Mouse (Mus musculus) thymus, adult 2 months (tissue): ENCODE measurements at regions not wholly inside any gene's neighbourhood (a gene's known extent, or its start where the extent isn't known, plus 50 kb on each side); places are given as distances from the start of the nearest gene placed in this dataset.

Experiments
- DNase-seq: peaks from one replicate; pipeline ENCODE4 v3.0.0; 2021
- H3K27ac ChIP-seq: fragments of 200-500 bp; 2 replicates; pipeline ENCODE4 v1.5.1; 2012; ENCODE audit warnings: low read length, control low read depth; ENCODE audit not compliant: control insufficient read depth, insufficient read depth
- H3K27me3 ChIP-seq: fragments of 200-500 bp; 2 replicates; pipeline ENCODE4 v1.6.1; 2012; ENCODE audit warnings: mild to moderate bottlenecking, low read length, moderate library complexity, mixed read lengths; ENCODE audit not compliant: control insufficient read depth, insufficient read depth
- H3K36me3 ChIP-seq: fragments of 200-500 bp; 2 replicates; pipeline ENCODE4 v1.6.1; 2012; ENCODE audit warnings: mild to moderate bottlenecking, low read length, moderate library complexity; ENCODE audit not compliant: control insufficient read depth, insufficient read depth
- H3K4me1 ChIP-seq: fragments of 200-500 bp; replicated peaks from 2 replicates; pipeline ENCODE4 v1.6.1; 2012; ENCODE audit warnings: low read length; ENCODE audit not compliant: control insufficient read depth, insufficient read depth
- H3K4me3 ChIP-seq: fragments of 200-500 bp; 2 replicates; pipeline ENCODE4 v1.5.1; 2012; ENCODE audit warnings: mild to moderate bottlenecking, low read length, control low read depth, moderate library complexity; ENCODE audit not compliant: control insufficient read depth, insufficient read depth
- CTCF ChIP-seq: fragments of 200-500 bp; IDR thresholded peaks from 2 replicates; pipeline ENCODE4 v1.5.1; 2012; ENCODE audit warnings: mild to moderate bottlenecking, control low read depth, low read length, moderate library complexity, borderline replicate concordance; ENCODE audit not compliant: control insufficient read depth, poor library complexity, insufficient read depth; ENCODE audit errors: extremely low read depth
- POLR2A ChIP-seq: fragments of 200-500 bp; IDR thresholded peaks from 2 replicates; pipeline ENCODE4 v1.6.1; 2012; ENCODE audit warnings: mild to moderate bottlenecking, low read length, control low read depth, moderate library complexity; ENCODE audit not compliant: control insufficient read depth, poor library complexity, insufficient read depth; ENCODE audit errors: extremely low read depth
- WGBS: fragments of 180-500 bp; shearing (Covaris S2); methylation state at CpG from one replicate; pipeline ENCODE4 v1.1.7; 2018; 5-methylcytosine and 5-hydroxymethylcytosine counted together

DNA sequence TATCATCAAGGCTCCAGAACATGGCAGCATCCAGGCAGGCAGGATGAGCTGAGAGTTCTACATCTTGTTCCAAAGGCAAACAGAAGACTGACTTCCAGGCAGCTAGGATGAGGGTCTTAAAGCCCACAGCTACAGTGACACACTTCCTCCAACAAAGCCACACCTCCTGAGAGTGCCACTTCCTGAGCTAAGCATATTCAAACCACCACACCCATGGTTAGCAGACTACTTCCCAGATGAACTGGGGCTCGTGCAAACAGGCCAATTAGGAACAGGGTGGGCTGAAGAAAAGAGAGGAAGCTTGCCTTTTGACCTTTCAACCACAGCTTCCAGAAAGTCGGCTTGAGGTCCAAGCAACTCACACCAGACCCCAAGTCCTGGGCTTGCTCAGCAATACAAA, 77.8 kb upstream of the Bach2 start:
- TF ChIP-seq CTCF: no peak
- TF ChIP-seq POLR2A: no peak
- Histone ChIP-seq H3K27me3 (no peaks in the 10 kb centered on the region), H3K4me3 (no peak overlapping the region), H3K36me3 (no peaks in the 10 kb centered on the region), H3K27ac (no peak overlapping the region), H3K4me1 (peaks cover 55% of the 10 kb centered on the region)
- peak; percentile 48 for DNase-seq
- WGBS: 10% methylated on average over 2 of the region's 2 CpGs

GRCm38 (mm10) chr4:32161871-32162656, 76.5 kb upstream of the Bach2 start:
- H3K4me1 ChIP-seq: peaks cover 66% of the 10 kb centered on the region
- H3K27ac ChIP-seq: peak overlapping the region; percentile 23; the same call in 1 of the 2 replicates
- TF ChIP-seq POLR2A (no peak), CTCF (no peak)
- DNase-seq: no peak
- no peaks in the 10 kb centered on the region for H3K27me3 ChIP-seq
- WGBS: 75% methylated on average over 10 of the region's 10 CpGs
- H3K4me3 ChIP-seq: no peak overlapping the region
- no peaks in the 10 kb centered on the region for H3K36me3 ChIP-seq

GRCm38 (mm10) chr4:32162694-32163240, 75.8 kb upstream of the Bach2 start:
- Histone ChIP-seq H3K4me1 (peaks cover 69% of the 10 kb centered on the region), H3K4me3 (no peak overlapping the region), H3K27ac (no peak overlapping the region), H3K27me3 (no peaks in the 10 kb centered on the region), H3K36me3 (no peaks in the 10 kb centered on the region)
- TF ChIP-seq CTCF (no peak), POLR2A (no peak)
- WGBS: 71% methylated on average over 12 of the region's 12 CpGs
- DNase-seq: no peak

DNA sequence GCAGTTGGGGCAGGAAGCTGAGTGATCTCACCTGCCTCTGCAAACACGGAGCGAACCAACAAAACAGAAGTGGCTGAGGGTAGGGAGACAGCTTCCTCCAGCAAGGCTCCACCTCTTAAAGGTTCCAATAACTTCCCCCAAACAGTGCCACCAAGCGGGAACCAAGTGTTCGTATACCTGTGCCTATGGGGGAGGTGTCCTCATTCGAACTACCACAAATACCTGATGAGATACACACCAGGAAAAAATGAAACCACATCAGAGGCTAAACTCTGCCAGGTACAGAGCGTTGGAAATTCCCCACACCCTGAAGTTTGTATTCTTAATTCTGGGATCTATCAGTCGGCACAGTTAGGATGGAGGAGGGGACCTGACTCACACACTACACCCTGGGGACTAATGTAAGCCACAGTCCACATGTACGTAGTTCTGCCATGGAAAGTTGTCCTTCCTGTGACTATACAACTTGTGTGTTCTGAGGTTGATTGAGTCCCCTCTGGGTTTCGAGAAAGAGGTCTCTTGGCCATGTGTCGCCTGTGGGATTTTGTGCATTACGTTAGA, 74.4 kb upstream of the Bach2 start:
- TF ChIP-seq CTCF: no peak
- TF ChIP-seq POLR2A: no peak
- 32% methylated on average over 11 of the region's 11 CpGs for WGBS
- peak; percentile 49 for DNase-seq
- Histone ChIP-seq H3K4me3 (no peak overlapping the region), H3K4me1 (peaks cover 70% of the 10 kb centered on the region), H3K36me3 (no peaks in the 10 kb centered on the region), H3K27ac (peak overlapping the region; percentile 95), H3K27me3 (no peaks in the 10 kb centered on the region)

DNA sequence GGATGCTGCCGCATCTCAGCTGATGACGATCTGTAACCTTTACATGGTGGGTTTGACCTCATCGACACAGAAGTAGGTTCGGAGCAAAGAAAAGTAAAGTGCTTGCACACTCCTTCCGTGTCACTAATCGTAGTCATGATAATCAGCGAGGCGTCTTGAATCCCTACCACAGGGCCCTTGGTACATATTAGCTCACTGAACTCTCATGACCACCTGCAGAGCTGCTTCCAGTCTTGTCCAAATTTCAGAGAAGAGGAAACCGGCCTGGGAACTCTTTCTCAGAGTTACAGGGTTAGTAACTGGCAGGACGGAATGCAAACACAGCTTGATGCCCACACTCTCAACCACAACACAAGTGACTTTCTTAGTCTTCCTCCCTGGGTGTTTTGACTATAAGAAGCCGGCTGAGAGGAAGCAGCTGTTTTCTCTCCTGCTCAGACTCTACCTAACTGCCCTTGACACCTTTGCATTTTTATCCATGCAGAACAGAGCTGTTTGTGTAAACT, 73.8 kb upstream of the Bach2 start:
- Histone ChIP-seq H3K36me3 (no peaks in the 10 kb centered on the region), H3K4me3 (peak overlapping the region; percentile 16), H3K4me1 (peaks cover 71% of the 10 kb centered on the region), H3K27ac (peak overlapping the region; percentile 95), H3K27me3 (no peaks in the 10 kb centered on the region)
- 8% methylated on average over 11 of the region's 11 CpGs for WGBS
- TF ChIP-seq POLR2A (no peak), CTCF (no peak)
- DNase-seq: peak; percentile 54

GRCm38 (mm10) chr4:32165918-32166528, 72.6 kb upstream of the Bach2 start:
- Histone ChIP-seq H3K4me3 (no peak overlapping the region), H3K36me3 (no peaks in the 10 kb centered on the region), H3K27ac (peak overlapping the region; percentile 71), H3K4me1 (peaks cover 72% of the 10 kb centered on the region), H3K27me3 (no peaks in the 10 kb centered on the region)
- peak; percentile 45 for DNase-seq
- TF ChIP-seq CTCF (no peak), POLR2A (no peak)
- WGBS: 21% methylated on average over 12 of the region's 12 CpGs
